Mouse (Mus musculus) telencephalon, adult 2 months (tissue): ENCODE measurements around the gene Ccdc158.

Experiments
- DNase-seq: peaks from one replicate; pipeline ENCODE4 v3.0.0-alpha.2; 2011; ENCODE audit warnings: low read depth, low spot score

The Ccdc158 gene

DNA sequence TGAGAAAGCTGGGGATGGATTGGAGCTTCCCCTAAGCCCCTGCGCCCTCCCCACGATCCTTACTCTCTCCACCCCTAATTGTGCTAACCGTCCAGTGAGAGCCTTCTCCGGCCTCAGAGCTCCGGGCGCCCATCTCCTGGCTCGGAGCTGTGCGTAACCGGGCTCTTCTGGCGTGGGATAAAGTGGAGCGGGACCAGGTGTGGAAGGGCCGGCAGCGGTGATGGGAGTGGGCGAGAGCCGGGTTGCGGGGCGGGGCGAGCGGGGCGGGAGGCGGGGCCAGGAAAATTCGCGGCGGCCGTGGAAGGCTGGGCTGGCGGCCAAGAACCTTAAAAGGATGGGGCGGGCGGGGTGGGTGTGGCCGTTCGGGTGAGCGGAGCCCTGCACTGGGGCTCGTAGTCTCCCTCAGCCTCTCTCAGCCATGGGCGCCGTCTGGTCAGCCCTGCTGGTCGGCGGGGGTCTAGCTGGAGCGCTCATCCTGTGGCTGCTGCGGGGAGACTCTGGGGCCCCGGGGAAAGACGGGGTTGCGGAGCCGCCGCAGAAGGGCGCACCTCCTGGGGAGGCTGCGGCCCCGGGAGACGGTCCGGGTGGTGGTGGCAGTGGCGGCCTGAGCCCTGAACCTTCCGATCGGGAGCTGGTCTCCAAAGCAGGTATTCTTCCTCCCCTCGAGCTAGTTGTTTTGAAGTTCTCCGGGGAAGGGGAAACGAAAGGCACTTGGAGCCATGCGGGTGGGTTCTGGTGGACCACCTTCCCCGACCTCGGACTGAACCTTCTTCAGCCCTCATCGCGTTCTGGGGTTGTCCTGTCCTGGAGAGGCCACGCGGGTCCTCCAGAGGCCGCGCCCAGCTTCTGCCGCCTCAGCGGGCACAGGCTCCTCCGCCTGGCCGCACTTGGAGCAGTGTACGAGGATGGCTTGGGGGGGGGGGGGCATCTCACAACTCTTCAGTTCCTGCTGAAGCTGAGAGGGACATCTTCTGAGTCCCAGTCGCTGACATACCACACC is 72.1 kb downstream of the Ccdc158 start, which contains the start of gene Stbd1:
Stbd1 (plus strand) TSS at position 351 of the 1,000 bp plus-strand sequence.
- DNase-seq = no peak

DNA sequence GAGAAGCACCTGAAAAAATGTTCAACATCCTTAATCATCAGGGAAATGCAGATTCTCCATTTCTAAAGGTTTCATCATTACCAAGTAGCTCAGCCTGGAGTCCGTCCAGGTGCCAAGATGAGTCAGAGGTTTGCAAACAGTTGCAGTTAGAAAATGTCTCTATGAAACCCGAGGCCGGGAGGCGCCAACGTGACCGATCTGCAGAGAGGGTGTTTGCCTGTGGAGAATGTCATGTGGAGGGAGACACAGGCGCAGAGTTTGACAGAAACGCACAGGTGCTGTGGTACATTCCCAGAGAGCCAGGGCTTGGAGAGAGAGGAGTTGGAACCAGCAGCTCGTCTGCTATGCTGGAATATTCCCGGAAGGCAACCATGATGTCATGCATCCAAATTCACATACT is 76.0 kb downstream of the Ccdc158 start:
- no peak for DNase-seq

DNA sequence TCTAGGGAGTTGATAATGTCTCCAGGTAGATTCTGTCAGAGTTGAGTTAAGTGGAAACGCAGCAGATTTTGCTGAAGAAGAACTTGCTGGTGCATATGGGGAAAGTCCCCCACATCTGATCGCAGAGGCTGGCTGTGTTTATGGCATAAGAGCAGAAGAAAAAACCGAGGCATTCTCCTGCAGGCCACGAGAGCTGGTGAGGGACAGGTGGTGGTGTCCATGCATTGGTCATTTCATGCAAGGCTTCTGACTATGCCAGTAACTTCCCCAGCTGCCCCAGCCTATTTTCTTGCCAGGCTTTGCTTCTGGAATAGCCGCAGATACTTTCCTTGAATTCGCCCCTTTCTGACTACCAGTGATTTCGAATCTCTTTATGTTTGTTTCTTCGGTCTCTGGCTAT is 78.2 kb downstream of the Ccdc158 start:
- no peak for DNase-seq

DNA sequence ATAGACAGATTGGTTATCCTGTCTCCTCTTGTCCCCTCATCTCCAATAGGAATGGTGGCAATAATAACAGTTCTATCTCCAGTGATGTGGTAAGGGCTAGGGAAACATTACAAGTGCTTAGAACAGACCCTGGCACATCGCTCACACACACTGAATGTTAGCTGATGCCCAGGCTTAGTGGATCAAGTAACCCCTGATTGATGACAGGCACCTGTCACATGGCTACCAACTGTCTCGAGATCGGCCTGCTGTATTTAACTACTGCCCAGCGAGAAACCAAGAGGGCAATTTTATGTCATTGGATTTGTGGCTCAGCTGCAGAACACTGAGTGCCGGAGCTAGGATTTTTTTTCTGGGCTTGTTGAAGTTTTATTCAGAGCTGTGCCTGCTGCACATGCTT is 80.0 kb downstream of the Ccdc158 start:
- DNase-seq = no peak

DNA sequence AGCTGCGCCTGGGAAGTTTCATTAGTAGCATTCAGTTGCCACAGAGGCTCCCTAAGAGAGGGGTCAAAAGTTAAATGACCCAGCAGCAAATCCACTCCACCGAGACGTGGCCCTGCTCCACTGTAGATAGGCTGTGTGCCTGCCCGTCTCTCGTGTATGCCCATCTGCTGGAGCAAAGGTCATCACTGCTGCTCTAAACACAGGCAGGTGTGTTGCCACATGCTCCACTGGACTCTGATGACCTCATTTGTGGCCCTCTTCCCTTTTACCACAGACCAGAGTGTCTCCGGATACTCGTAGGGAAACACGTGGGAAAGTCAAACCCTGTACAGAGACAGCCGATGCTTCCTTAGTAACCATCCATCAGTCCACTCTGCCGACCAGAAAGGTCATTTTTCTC is 89.1 kb downstream of the Ccdc158 start:
- DNase-seq = no peak

DNA sequence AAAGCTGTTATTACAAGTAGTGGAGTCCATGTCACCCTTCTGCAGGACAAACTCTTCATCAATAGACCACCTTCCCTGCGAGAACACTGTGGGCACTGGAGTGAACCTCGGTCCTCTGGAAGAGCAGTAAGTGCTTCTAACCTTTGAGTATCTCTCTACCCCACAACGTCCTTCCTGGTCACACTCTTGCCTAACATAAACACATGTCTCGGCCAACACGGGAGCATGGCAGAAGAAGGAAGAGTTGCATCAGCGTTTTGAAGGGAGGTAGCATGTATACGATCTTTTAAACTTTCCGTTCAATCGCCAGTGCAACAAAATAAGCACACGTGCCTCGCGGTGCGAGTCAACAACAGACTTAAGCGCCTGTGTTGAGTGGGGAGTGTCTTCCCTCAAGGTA is 95.5 kb downstream of the Ccdc158 start:
- no peak for DNase-seq

DNA sequence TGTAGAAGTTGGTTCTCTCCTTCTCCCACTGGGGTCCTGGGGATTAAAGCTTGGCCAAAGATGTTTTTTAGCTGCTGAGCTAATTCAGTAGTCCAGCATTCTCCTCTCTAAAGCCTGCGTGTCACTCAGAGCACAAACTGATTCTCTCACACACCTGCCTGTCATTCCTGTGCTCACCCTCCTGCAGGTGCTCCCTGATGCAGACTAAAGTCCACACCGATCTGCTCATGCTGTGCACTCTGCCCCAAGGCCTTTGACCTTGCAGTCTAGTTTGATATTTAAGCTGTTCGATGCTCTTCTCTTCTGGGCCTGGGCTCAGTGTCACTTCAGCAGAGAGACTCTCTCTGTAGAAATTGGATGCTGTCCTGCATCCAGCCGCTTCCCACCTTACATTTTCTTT is 103.8 kb downstream of the Ccdc158 start:
- no peak for DNase-seq

DNA sequence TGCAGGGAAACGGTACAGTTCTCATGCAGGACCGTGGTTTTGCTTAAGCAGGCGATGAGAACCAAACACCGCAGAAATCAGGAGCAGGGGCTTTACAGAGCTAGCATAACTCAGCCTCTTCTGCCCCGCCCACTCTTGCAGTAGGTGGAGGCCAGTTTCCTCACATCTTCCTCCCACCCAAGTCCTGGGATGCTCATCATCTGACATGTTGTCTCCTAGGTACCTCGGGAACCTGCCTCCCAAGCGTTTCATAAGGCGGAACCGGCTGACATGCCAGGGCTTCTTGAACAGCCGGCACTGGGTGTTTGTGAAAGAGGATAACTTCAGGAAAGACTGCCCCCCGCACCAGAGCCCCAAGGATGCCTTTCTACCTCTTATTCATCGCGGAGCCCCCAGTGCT is 113.1 kb downstream of the Ccdc158 start:
- no peak for DNase-seq

DNA sequence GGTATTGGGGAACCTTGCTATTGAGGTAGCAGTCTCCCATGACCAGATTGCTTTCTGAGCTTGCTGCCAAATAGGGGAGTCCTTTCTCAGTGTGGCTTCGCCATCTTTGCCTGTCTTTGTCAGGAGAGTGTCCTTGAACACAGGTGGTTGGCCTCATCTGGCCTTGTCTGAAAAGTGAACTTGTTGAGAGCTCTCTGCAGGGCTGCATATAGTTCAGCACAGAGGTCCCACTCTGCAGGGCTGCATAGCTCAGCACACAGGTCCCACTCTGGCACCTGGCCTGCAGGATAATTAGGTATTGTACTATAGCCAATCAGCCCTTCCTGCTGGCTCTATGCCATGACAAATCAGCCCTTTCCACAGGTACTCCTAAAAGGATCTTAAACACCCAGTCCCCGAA is 114.9 kb downstream of the Ccdc158 start:
- no peak for DNase-seq
